Mouse (Mus musculus) C2C12 (cell line): ENCODE results near the gene Kiz.

Experiments
- CTCF ChIP-seq: IDR thresholded peaks from one replicate; pipeline ENCODE4 v1.5.1; 2011; ENCODE audit not compliant: control insufficient read depth, insufficient read depth, insufficient read length
- MAX ChIP-seq: IDR thresholded peaks from one replicate; pipeline ENCODE4 v1.6.1; 2011; ENCODE audit warnings: mild to moderate bottlenecking, control low read depth
- MYOD1 ChIP-seq: IDR thresholded peaks from one replicate; pipeline ENCODE4 v1.6.1; 2011; ENCODE audit warnings: low read depth; ENCODE audit not compliant: control insufficient read depth, insufficient read length
- USF1 ChIP-seq: IDR thresholded peaks from one replicate; pipeline ENCODE4 v1.6.1; 2011; ENCODE audit warnings: low read depth, mild to moderate bottlenecking, control low read depth, moderate library complexity

DNA sequence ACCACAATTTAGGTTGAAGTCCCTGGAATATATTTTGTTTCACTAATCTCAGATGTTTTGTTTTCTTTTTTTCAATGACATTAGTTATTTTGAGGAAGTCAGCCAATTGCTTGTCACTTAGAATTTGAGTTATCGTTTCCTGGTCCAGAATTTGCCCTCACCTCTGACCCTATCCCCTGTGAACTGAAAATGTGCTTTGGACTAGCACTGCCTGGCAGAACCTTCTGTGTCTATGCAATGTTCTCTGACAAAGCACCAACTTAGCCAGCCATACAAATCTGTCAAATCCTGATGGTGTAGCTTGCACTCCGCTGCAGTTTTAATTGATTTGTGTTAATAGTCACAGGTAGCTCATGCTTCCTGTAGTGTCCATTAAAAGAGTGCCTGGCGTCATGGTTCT, 10.1 kb downstream of the Kiz start:
- TF ChIP-seq MAX = no peak
- TF ChIP-seq MYOD1 = no peak
- TF ChIP-seq CTCF = no peak
- TF ChIP-seq USF1 = no peak
